Mouse (Mus musculus) liver, embryonic 13.5 days (tissue): ENCODE data around the gene Echs1. TPM values are rescaled to one million over a fixed set of nuclear protein-coding genes. Genes with fewer than 3 reads are reported as not detected.

Source experiments
- ATAC-seq: fragments of 200-750 bp; cut with Nextera tagmentation; 2 replicates; pipeline ENCODE4 v1.8.0; 2017; ENCODE audit warnings: low read depth, mild to moderate bottlenecking, moderate number of reproducible peaks, moderate library complexity
- DNase-seq: peaks from one replicate; pipeline ENCODE4 v3.0.0; 2022
- H3K27ac ChIP-seq: fragments of 300-500 bp; sonication (generic); 2 replicates; pipeline ENCODE4 v1.5.1; 2015; ENCODE audit warnings: moderate library complexity, mild to moderate bottlenecking, inconsistent platforms
- H3K27me3 ChIP-seq: fragments of 300-500 bp; sonication (generic); 2 replicates; pipeline ENCODE4 v1.6.1; 2015; ENCODE audit warnings: mild to moderate bottlenecking, inconsistent platforms
- H3K36me3 ChIP-seq: fragments of 300-500 bp; sonication (generic); 2 replicates; pipeline ENCODE4 v1.6.1; 2015; ENCODE audit warnings: mild to moderate bottlenecking, inconsistent platforms
- H3K4me1 ChIP-seq: fragments of 300-500 bp; sonication (generic); replicated peaks from 2 replicates; pipeline ENCODE4 v1.6.1; 2015; ENCODE audit warnings: inconsistent platforms
- H3K4me2 ChIP-seq: fragments of 300-500 bp; sonication (generic); 2 replicates; pipeline ENCODE4 v1.6.1; 2015; ENCODE audit warnings: inconsistent platforms, mild to moderate bottlenecking, moderate library complexity
- H3K4me3 ChIP-seq: fragments of 300-500 bp; sonication (generic); replicated peaks from 2 replicates; pipeline ENCODE4 v1.5.1; 2015; ENCODE audit warnings: mild to moderate bottlenecking, inconsistent platforms
- H3K9ac ChIP-seq: fragments of 300-500 bp; sonication (generic); 2 replicates; pipeline ENCODE4 v1.6.1; 2015; ENCODE audit warnings: mild to moderate bottlenecking, inconsistent platforms
- H3K9me3 ChIP-seq: fragments of 300-500 bp; sonication (generic); replicated peaks from 2 replicates; pipeline ENCODE4 v1.6.1; 2016; ENCODE audit warnings: inconsistent platforms
- WGBS: fragments of 180-500 bp; shearing (Covaris S2); methylation state at CpG from one replicate; pipeline ENCODE4 v1.1.7; 2015; ENCODE audit not compliant: insufficient replicate concordance; 5-methylcytosine and 5-hydroxymethylcytosine counted together
- polyA plus RNA-seq: library from polyadenylated mRNA; unstranded; fragments of >200 nt; fragmentation: Nextera tagmentation; extraction: Ambion mirVana; gene quantifications from 2 replicates; pipeline ENCODE4 v1.2.1, GENCODE M21; 2015

Gene Echs1
- polyA plus RNA-seq, 1 experiment from 2014 or later: 80.0 TPM

DNA sequence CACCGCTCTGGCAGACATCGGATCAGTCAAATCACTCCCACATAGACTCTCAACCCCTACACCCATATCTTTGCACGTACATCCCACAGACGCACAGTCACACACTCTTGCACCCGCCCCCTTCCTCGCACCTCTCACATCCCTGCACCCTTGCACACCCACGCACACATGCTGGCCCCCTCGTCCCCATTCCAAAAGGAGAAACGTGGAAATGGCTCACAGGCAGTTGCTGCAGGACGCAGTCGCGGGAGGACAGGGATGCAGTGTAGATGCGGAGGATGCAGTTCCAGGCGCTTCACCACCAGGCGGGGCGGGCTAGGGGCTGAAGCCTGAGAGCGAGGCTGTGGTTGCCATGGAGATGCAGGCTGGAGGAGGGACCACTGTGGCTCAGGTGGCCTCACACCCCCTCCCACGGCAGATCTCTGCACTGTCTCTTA, 34.0 kb downstream of the Echs1 start, which contains the start of gene Caly:
Gene Caly, minus strand, starts transcription at position 307 of the 437 bp plus-strand sequence.
- H3K4me3 ChIP-seq: no peak within 1 kb of the TSS
- DNase-seq (no peak), ATAC-seq (0 out of 2 replicates have a peak, but pooled peaks have one; percentile 20)
- H3K9ac ChIP-seq: no peak within 1 kb of the TSS
- H3K9me3 ChIP-seq: no peaks in the 10 kb centered on the region
- H3K4me2 ChIP-seq: no peak within 1 kb of the TSS
- no peaks in the 10 kb centered on the region for H3K36me3 ChIP-seq
- H3K4me1 ChIP-seq: no peaks in the 10 kb centered on the region
- 11% methylated on average over 18 of the region's 18 CpGs for WGBS
- H3K27me3 ChIP-seq: peaks cover 45% of the 10 kb centered on the region
- no peak within 1 kb of the TSS for H3K27ac ChIP-seq

DNA sequence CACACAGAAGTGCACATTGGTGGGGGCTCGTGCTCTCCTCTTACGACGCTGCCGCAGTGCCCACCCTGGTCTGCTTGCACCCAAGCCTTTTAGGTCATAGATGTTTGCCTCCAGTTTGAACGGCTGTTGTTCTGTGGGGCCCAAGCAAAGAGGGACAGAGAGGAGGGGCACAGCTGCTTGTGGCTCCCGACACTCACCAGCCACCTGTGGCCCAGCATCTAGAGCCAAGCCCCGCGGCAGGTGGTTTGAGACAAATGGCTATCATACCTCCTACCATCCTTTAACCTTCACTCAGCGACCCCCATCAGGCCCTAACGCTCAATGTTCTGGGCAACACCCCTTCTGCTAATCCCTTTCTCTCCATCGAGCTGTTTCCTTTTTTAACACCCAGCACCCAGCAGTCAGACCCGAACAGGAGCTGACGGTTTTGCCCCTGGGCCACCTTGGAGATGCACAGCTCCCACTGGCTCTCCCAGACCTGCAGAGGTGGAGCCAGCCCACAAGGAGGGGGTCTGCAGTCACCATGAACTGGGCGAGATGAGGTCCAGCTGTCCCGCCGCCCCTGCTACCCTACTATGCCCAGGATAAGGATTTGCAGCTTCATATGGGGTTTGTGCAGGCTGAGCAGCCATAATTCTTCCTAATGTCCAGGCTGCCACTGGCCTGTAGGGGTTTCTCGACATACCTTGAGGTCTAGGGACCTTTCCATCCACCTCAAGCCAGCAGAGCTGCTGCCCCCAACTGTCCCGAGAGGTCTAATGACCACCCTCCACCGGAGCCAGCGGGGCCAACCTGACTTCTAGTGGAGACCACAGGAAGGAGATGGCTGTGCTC, 34.7 kb downstream of the Echs1 start:
- DNase-seq (no peak), ATAC-seq (no peak)
- Histone ChIP-seq H3K4me2 (no peak overlapping the region), H3K36me3 (no peaks in the 10 kb centered on the region), H3K9ac (no peak overlapping the region), H3K4me3 (no peak overlapping the region), H3K4me1 (no peaks in the 10 kb centered on the region), H3K9me3 (no peaks in the 10 kb centered on the region), H3K27me3 (peaks cover 45% of the 10 kb centered on the region), H3K27ac (no peak overlapping the region)
- 28% methylated on average over 20 of the region's 20 CpGs for WGBS

DNA sequence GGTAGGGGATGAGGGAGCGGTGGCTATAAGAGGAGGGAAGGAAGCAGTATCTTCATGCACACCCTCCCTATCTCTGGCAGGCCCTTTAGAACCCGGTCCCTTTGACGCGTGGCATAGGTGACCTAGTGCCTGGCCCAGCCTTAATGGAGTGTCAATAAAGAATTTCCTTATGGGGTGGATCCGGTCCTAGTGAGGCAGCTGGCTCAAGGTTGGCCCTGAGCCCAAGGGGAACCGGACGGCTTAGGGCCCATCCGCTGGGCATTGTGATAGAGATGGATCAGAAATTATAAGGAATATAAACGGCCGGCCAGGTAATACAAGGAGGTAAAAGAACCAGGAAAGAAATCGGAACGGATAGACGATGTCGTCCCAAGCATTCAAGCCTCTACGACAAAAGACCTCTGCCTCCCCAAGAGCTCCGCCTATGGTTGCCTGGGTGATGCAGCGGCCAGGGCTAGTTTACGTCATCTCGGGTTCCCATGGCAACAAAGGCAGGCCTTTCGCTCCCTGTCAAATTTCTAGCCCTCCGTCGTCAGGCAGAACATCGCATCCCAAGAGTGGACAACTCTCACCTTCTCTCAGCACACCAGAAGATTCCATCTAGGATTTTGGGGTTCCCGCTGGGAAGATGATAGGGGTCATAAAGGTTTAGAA, 35.6 kb downstream of the Echs1 start:
- no peak overlapping the region for H3K4me2 ChIP-seq
- H3K27ac ChIP-seq: no peak overlapping the region
- DNase-seq: no peak
- peaks cover 45% of the 10 kb centered on the region for H3K27me3 ChIP-seq
- WGBS: 8% methylated on average over 24 of the region's 24 CpGs
- no peaks in the 10 kb centered on the region for H3K9me3 ChIP-seq
- H3K4me1 ChIP-seq: no peaks in the 10 kb centered on the region
- ATAC-seq: no peak
- H3K36me3 ChIP-seq: no peaks in the 10 kb centered on the region
- no peak overlapping the region for H3K4me3 ChIP-seq
- no peak overlapping the region for H3K9ac ChIP-seq

DNA sequence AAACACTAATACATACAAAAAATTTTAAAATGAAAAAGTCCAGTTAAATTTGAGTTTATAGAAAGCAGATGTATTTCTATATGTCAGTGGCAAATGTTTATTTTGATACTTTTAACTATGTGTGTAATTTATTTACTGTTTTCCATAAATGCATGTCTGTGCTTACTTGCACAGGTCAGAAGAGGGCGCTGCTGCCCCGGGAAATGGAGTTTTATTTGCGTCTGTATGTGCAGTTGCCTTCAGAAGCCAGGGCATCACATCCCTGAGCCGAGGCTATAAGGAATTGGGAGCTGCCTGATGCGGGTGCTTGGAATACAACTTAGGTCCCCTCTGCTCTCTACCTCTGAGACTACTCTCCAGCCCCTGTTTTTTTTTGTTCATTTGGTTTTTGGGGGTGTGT, 37.6 kb downstream of the Echs1 start:
- no peak overlapping the region for H3K4me2 ChIP-seq
- no peaks in the 10 kb centered on the region for H3K4me1 ChIP-seq
- H3K36me3 ChIP-seq: no peaks in the 10 kb centered on the region
- WGBS: 5% methylated on average over 5 of the region's 5 CpGs
- H3K9me3 ChIP-seq: no peaks in the 10 kb centered on the region
- ATAC-seq: no peak
- H3K27me3 ChIP-seq: peaks cover 49% of the 10 kb centered on the region
- H3K4me3 ChIP-seq: no peak overlapping the region
- DNase-seq: peak; percentile 35
- H3K27ac ChIP-seq: no peak overlapping the region
- H3K9ac ChIP-seq: no peak overlapping the region

GRCm38 (mm10) chr7:140077698-140078097, 38.6 kb downstream of the Echs1 start:
- ATAC-seq (no peak), DNase-seq (no peak)
- Histone ChIP-seq H3K9ac (no peak overlapping the region), H3K36me3 (no peaks in the 10 kb centered on the region), H3K4me1 (no peaks in the 10 kb centered on the region), H3K27ac (no peak overlapping the region), H3K4me2 (no peak overlapping the region), H3K4me3 (no peak overlapping the region), H3K27me3 (peaks cover 45% of the 10 kb centered on the region), H3K9me3 (no peaks in the 10 kb centered on the region)
- WGBS: 54% methylated on average over 6 of the region's 6 CpGs

DNA sequence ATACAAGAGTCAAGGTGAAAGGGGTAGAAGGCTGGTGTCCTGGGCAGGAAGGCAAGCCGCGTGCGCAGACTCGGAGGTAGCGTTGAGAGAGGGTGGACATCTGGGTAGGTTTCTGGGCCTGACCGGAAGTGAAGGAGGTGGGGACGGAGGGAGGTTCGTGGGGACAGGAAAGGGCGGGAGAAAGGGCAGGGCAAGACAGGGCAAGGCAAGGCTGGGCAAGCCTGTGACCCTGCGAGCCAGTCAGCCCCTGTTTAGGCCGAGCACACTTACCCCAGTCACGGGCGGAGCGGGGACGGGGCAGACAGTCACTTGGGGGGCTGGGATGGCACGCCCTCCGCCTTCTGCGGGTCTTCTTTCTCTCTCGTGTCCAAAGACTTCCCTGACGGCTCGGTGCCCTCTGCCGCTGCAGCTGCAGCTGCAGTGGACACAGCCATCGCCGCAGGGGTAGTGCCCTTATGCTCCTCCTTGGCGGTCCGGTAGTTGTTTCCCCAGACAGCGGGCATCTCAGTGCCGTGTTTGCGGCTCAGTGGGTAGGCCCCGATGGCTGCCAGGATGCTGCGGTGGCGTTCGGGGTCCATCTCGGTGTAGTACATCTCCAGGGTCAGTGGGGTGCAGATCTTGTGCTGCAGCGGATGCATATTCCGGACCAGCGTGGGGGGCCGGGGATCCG, 46.1 kb downstream of the Echs1 start:
- Histone ChIP-seq H3K27me3 (peaks cover 36% of the 10 kb centered on the region), H3K4me3 (peak overlapping the region; percentile 28), H3K9me3 (no peaks in the 10 kb centered on the region), H3K36me3 (no peaks in the 10 kb centered on the region), H3K4me1 (no peaks in the 10 kb centered on the region), H3K4me2 (peak overlapping the region; percentile 55), H3K9ac (0 out of 2 replicates have a peak overlapping the region, but pooled peaks have one; percentile 6), H3K27ac (no peak overlapping the region)
- DNase-seq (no peak), ATAC-seq (peak; percentile 43)
- WGBS: 26% methylated on average over 39 of the region's 39 CpGs

- H3K4me2 ChIP-seq: no peak overlapping the region
- H3K9me3 ChIP-seq: no peaks in the 10 kb centered on the region
- DNase-seq (no peak), ATAC-seq (no peak)
- no peaks in the 10 kb centered on the region for H3K36me3 ChIP-seq
- no peaks in the 10 kb centered on the region for H3K4me1 ChIP-seq
- H3K27ac ChIP-seq: no peak overlapping the region
- 41% methylated on average over 6 of the region's 6 CpGs for WGBS
- H3K9ac ChIP-seq: no peak overlapping the region
- peaks cover 53% of the 10 kb centered on the region for H3K27me3 ChIP-seq
- no peak overlapping the region for H3K4me3 ChIP-seq
Measured at GRCm38 (mm10) chr7:140067397-140067796, 48.9 kb downstream of the Echs1 start.

- ATAC-seq (no peak), DNase-seq (peak; percentile 36)
- Histone ChIP-seq H3K4me2 (no peak overlapping the region), H3K4me3 (no peak overlapping the region), H3K27ac (no peak overlapping the region), H3K27me3 (peaks cover 82% of the 10 kb centered on the region), H3K4me1 (peaks cover 7% of the 10 kb centered on the region), H3K36me3 (no peaks in the 10 kb centered on the region), H3K9ac (no peak overlapping the region), H3K9me3 (no peaks in the 10 kb centered on the region)
- 17% methylated on average over 7 of the region's 7 CpGs for WGBS
Measured at GRCm38 (mm10) chr7:140063092-140063491, 53.2 kb downstream of the Echs1 start.

GRCm38 (mm10) chr7:140062307-140062706, 54.0 kb downstream of the Echs1 start:
- Histone ChIP-seq H3K4me1 (peaks cover 7% of the 10 kb centered on the region), H3K36me3 (no peaks in the 10 kb centered on the region), H3K27ac (no peak overlapping the region), H3K9me3 (no peaks in the 10 kb centered on the region), H3K4me2 (no peak overlapping the region), H3K4me3 (no peak overlapping the region), H3K27me3 (peaks cover 90% of the 10 kb centered on the region), H3K9ac (no peak overlapping the region)
- DNase-seq: no peak
- WGBS: 18% methylated on average over 11 of the region's 11 CpGs
- no peak for ATAC-seq

DNA sequence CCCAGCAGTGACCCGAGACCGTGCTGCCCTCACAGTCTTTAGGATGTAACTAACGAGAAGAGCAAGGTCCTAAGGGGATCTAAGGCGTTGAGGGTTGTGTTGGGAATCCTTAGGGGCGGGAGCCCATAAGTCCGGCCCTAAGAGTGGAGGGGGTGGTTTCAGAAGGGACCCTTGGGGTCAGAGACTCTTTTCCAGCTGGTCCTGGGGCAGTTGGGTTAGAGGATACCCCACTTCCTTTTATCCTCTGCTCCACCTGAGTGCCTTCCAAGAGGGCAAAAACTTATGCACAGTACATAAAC, 54.5 kb downstream of the Echs1 start:
- 3% methylated on average over 6 of the region's 6 CpGs for WGBS
- H3K27ac ChIP-seq: no peak overlapping the region
- H3K9me3 ChIP-seq: no peaks in the 10 kb centered on the region
- no peak overlapping the region for H3K4me3 ChIP-seq
- peaks cover 7% of the 10 kb centered on the region for H3K4me1 ChIP-seq
- DNase-seq (no peak), ATAC-seq (no peak)
- no peaks in the 10 kb centered on the region for H3K36me3 ChIP-seq
- H3K9ac ChIP-seq: no peak overlapping the region
- H3K4me2 ChIP-seq: peak overlapping the region; percentile 47; the same call in 1 of the 2 replicates
- H3K27me3 ChIP-seq: peaks cover 92% of the 10 kb centered on the region
